Mouse (Mus musculus): ENCODE measurements at regions not wholly inside any gene's neighbourhood (a gene's known extent, or its start where the extent isn't known, plus 50 kb on each side); places are given as distances from the start of the nearest gene placed in this dataset.
A peak's percentile ranks its signal among the peaks of the same experiment; 100 is the strongest.

DNA sequence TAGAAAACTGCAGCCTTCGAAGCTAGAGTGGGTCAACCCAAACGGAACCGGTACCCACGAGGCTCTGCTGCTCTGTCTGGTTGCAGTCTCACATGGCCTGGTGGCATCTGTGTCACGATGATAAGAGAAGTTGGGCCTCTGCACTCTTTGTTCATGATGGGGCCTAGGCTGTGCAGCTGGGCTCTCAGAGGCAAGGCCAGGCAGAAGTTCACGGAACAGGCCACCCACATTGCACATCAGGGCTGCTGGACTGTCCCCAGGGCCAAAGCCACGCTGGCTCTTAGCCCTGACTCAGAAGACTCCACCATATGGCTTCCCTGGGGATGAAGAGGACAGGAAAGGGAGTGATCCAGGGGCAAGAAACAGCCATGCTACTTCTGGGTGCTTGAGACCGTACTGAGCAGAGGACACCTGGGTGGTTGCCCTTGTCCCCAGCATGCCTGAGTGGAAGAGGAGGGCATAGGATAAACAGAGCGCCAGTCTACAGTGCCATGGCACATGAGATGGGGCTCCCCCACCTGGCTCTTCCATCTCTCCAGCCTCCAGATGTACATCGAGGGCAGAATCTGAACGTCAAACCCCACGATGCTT is 274.1 kb downstream of the Sox9 start:
- no peak overlapping the region for H3K4me3 ChIP-seq (ENCODE audit: low read length)
- peaks cover 16% of the 10 kb centered on the region; the same call in 1 of the 2 replicates for H3K4me1 ChIP-seq (ENCODE audit: insufficient read depth, low read length)
- WGBS, result 51% methylated on average over 12 of the region's 12 CpGs
- no peak overlapping the region for H3K9ac ChIP-seq (replicated peaks; ENCODE audit: low read length)
- no peak overlapping the region for H3K4me2 ChIP-seq (ENCODE audit: low read depth, low read length)
- ATAC-seq, result peak; percentile 48
- no peak for TF ChIP-seq CTCF (IDR thresholded peaks at IDR 0.05; ENCODE audit: low read depth)
- H3K27me3 ChIP-seq (ENCODE audit: insufficient read depth, low read length), result no peaks in the 10 kb centered on the region
- peak; percentile 28 for DNase-seq (ENCODE audit: low spot score)
- H3K36me3 ChIP-seq (ENCODE audit: insufficient read depth, low read length), result no peaks in the 10 kb centered on the region
- H3K27ac ChIP-seq, result peak overlapping the region; percentile 75
- H3K9me3 ChIP-seq (ENCODE audit: low read length), result no peaks in the 10 kb centered on the region

DNA sequence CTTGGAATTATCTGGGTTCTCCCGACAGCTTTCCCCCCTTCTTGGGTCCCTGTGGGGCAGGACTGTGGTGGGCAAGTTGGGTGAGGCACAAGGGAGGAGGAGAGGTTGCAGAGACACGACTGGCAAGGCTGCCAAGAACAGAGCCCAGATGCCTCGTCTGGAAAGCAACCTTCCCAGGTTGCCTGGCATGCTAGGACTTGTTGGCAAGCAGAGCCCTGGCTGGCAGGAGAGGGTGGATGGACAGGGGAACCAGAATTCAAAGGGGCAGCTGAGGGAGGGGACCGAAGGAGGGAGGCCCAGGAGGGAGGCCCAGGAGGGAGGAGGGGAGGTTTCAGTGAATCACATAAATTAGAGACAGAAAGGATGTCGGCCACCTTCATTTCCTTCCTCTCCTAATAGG is 274.8 kb downstream of the Sox9 start:
- DNase-seq (ENCODE audit: low spot score), result peak; percentile 85
- TF ChIP-seq CTCF (IDR thresholded peaks at IDR 0.05; ENCODE audit: low read depth), result no peak
- Histone ChIP-seq H3K4me1 (ENCODE audit: insufficient read depth, low read length) (peaks cover 16% of the 10 kb centered on the region; the same call in 1 of the 2 replicates), H3K4me2 (ENCODE audit: low read depth, low read length) (0 out of 2 replicates have a peak overlapping the region, but pooled peaks have one; percentile 7), H3K27me3 (ENCODE audit: insufficient read depth, low read length) (no peaks in the 10 kb centered on the region), H3K9ac (replicated peaks; ENCODE audit: low read length) (no peak overlapping the region), H3K27ac (peak overlapping the region; percentile 75), H3K4me3 (ENCODE audit: low read length) (no peak overlapping the region), H3K9me3 (ENCODE audit: low read length) (no peaks in the 10 kb centered on the region), H3K36me3 (ENCODE audit: insufficient read depth, low read length) (no peaks in the 10 kb centered on the region)
- 11% methylated on average over 5 of the region's 5 CpGs for WGBS
- peak; percentile 85 for ATAC-seq

DNA sequence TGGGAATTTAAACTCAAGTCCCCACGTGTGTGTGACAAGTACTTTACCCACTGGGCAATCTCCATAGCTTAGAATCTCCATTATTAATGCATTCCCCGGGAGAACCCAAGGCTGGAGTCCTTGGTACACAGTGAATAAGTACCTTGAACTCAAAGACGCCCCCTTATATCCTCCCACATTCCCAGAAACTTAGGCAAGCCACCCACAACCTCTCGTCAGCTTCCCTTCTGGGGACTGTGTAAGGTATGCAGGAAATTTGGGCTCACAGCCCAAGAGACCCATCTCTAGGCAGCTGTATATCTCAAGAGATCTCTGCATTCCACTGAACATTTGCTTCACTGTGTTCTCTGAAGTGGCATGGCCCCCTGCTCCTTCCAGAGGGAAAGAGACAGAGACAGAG is 288.3 kb downstream of the Sox9 start:
- TF ChIP-seq CTCF (IDR thresholded peaks at IDR 0.05; ENCODE audit: low read depth), result no peak
- Histone ChIP-seq H3K36me3 (ENCODE audit: insufficient read depth, low read length) (no peaks in the 10 kb centered on the region), H3K4me3 (ENCODE audit: low read length) (no peak overlapping the region), H3K4me1 (ENCODE audit: insufficient read depth, low read length) (no peaks in the 10 kb centered on the region), H3K27me3 (ENCODE audit: insufficient read depth, low read length) (no peaks in the 10 kb centered on the region), H3K27ac (no peak overlapping the region), H3K9me3 (ENCODE audit: low read length) (no peaks in the 10 kb centered on the region), H3K4me2 (ENCODE audit: low read depth, low read length) (no peak overlapping the region), H3K9ac (replicated peaks; ENCODE audit: low read length) (no peak overlapping the region)
- 86% methylated on average over 4 of the region's 4 CpGs for WGBS
- DNase-seq (ENCODE audit: low spot score) (no peak), ATAC-seq (no peak)

DNA sequence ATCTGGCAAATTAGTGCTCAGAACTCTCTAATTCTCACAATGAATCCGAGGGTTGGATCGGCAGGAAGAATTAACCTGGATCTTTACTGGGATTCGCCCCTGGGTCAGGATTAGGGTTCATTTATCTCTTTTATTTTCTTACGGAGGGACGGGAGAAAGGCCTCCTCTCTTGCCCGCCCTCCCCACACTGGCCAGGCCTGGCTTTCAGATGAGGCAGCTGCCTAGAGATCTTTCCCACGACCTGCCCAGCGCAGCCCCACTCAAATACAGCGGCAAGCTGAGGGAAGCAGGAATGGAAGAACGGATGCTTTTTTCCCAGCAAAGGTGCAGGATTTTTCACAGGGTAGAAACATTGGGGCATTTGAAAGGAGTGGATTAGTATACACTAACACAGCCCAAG is 289.9 kb downstream of the Sox9 start:
- TF ChIP-seq CTCF (IDR thresholded peaks at IDR 0.05; ENCODE audit: low read depth), result no peak
- H3K9me3 ChIP-seq (ENCODE audit: low read length), result no peaks in the 10 kb centered on the region
- ATAC-seq (no peak), DNase-seq (ENCODE audit: low spot score) (no peak)
- H3K9ac ChIP-seq (replicated peaks; ENCODE audit: low read length), result no peak overlapping the region
- no peaks in the 10 kb centered on the region for H3K27me3 ChIP-seq (ENCODE audit: insufficient read depth, low read length)
- no peak overlapping the region for H3K4me3 ChIP-seq (ENCODE audit: low read length)
- no peaks in the 10 kb centered on the region for H3K36me3 ChIP-seq (ENCODE audit: insufficient read depth, low read length)
- H3K4me1 ChIP-seq (ENCODE audit: insufficient read depth, low read length), result no peaks in the 10 kb centered on the region
- peak overlapping the region; percentile 42; the same call in 1 of the 2 replicates for H3K27ac ChIP-seq
- H3K4me2 ChIP-seq (ENCODE audit: low read depth, low read length), result no peak overlapping the region
- 49% methylated on average over 10 of the region's 10 CpGs for WGBS

DNA sequence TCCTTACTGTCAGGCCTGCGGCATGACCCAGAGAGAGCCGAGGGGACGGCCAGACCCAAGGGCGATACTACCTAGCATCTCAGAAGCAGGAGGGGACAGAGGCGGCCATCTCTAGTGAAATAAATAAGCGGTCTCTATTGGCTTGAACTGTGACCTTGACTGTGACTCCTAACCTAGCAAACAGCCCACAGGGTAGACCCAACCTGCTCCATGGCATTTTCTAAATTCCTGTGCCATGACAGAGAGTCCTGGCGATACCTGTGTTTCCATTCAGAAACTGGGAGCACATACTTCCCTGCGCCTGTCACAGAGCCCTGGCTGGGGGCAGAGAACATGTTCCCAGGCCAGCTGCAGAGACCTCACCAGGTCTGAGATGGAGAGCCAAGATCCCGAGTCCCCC is 292.3 kb downstream of the Sox9 start:
- Histone ChIP-seq H3K4me1 (ENCODE audit: insufficient read depth, low read length) (no peaks in the 10 kb centered on the region), H3K4me3 (ENCODE audit: low read length) (no peak overlapping the region), H3K9ac (replicated peaks; ENCODE audit: low read length) (no peak overlapping the region), H3K9me3 (ENCODE audit: low read length) (no peaks in the 10 kb centered on the region), H3K4me2 (ENCODE audit: low read depth, low read length) (no peak overlapping the region), H3K36me3 (ENCODE audit: insufficient read depth, low read length) (no peaks in the 10 kb centered on the region), H3K27ac (no peak overlapping the region), H3K27me3 (ENCODE audit: insufficient read depth, low read length) (no peaks in the 10 kb centered on the region)
- DNase-seq (ENCODE audit: low spot score) (no peak), ATAC-seq (no peak)
- TF ChIP-seq CTCF (IDR thresholded peaks at IDR 0.05; ENCODE audit: low read depth), result no peak
- WGBS, result 98% methylated on average over 9 of the region's 9 CpGs

DNA sequence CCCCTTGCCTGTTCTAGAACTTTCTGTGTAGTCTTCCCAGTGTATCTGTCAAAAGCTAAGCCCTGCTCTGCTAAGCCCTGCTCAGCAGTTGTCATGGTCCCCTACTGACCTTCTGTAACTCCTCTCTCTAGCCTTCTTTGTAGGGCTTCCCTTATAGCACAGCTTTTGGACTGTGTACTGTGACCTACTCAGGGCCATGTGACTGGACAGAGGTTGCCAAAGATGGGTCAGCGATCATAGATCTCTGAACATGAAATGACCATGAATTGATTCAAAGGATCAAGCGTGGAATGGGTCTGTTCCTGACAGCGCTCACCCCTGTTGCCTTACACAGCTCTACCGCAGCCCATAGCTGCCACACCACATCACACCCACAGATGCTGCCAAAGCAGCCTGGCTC is 294.3 kb downstream of the Sox9 start:
- H3K27me3 ChIP-seq (ENCODE audit: insufficient read depth, low read length), result no peaks in the 10 kb centered on the region
- H3K9me3 ChIP-seq (ENCODE audit: low read length), result no peaks in the 10 kb centered on the region
- no peak overlapping the region for H3K9ac ChIP-seq (replicated peaks; ENCODE audit: low read length)
- no peak overlapping the region for H3K4me2 ChIP-seq (ENCODE audit: low read depth, low read length)
- H3K27ac ChIP-seq, result no peak overlapping the region
- no peaks in the 10 kb centered on the region for H3K36me3 ChIP-seq (ENCODE audit: insufficient read depth, low read length)
- DNase-seq (ENCODE audit: low spot score) (no peak), ATAC-seq (no peak)
- H3K4me1 ChIP-seq (ENCODE audit: insufficient read depth, low read length), result no peaks in the 10 kb centered on the region
- 93% methylated on average over 4 of the region's 4 CpGs for whole genome bisulfite sequencing
- no peak overlapping the region for H3K4me3 ChIP-seq (ENCODE audit: low read length)
- TF ChIP-seq CTCF (IDR thresholded peaks at IDR 0.05; ENCODE audit: low read depth), result no peak

DNA sequence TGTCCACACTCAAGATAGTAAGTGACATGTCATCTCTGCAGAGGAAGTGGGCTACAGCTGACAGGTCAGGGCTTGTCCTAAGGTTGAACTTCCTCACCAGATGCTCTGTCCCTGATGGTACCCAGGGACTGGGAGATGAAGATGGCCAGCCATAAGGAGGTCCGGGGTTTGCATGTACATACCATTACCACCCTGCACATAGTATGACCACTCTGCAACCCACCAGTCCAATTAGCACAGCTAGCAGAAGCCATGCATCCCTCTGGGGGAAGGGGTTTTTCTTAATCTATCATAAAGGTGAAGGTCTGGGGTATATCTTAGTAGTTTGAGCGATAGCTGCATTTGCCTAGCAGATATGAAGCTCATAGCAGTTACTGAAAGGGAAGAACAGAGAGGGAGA is 298.3 kb downstream of the Sox9 start:
- no peaks in the 10 kb centered on the region for H3K9me3 ChIP-seq (ENCODE audit: low read length)
- H3K27ac ChIP-seq, result no peak overlapping the region
- no peak overlapping the region for H3K9ac ChIP-seq (replicated peaks; ENCODE audit: low read length)
- ATAC-seq (no peak), DNase-seq (ENCODE audit: low spot score) (no peak)
- H3K27me3 ChIP-seq (ENCODE audit: insufficient read depth, low read length), result no peaks in the 10 kb centered on the region
- H3K4me3 ChIP-seq (ENCODE audit: low read length), result no peak overlapping the region
- no peaks in the 10 kb centered on the region for H3K4me1 ChIP-seq (ENCODE audit: insufficient read depth, low read length)
- no peaks in the 10 kb centered on the region for H3K36me3 ChIP-seq (ENCODE audit: insufficient read depth, low read length)
- 100% methylated on average over 2 of the region's 2 CpGs for WGBS
- no peak for TF ChIP-seq CTCF (IDR thresholded peaks at IDR 0.05; ENCODE audit: low read depth)
- no peak overlapping the region for H3K4me2 ChIP-seq (ENCODE audit: low read depth, low read length)
